Mouse (Mus musculus): ENCODE data around the gene Vbp1. TPM values are rescaled to one million over a fixed set of nuclear protein-coding genes. Genes with fewer than 3 reads are reported as not detected.
"Not testable (repeated sequence)": the region's sequence is repeated elsewhere in the genome, so short reads cannot be mapped to it uniquely, and the experiment has no call there.

Vbp1 gene
- 91.1 and 134 TPM in 2 replicates for total RNA-seq (2014; rRNA removed)
- 291 and 309 TPM in 2 replicates for polyA plus RNA-seq (2015; fragmentation: Nextera tagmentation; extraction: Ambion mirVana)

GRCm38 (mm10) chrX:75514179-75514972, at the start of gene Vbp1:
Gene Vbp1, plus strand, starts transcription at chrX:75514299.
- Histone ChIP-seq H3K9me3 (ENCODE audit: low read length) (no peaks in the 10 kb centered on the region), H3K27me3 (ENCODE audit: insufficient read depth, low read length) (no peaks in the 10 kb centered on the region), H3K4me3 (ENCODE audit: low read depth, low read length) (peak within 1 kb of the TSS; percentile 52), H3K4me1 (ENCODE audit: insufficient read depth, low read length) (no peaks in the 10 kb centered on the region), H3K4me2 (ENCODE audit: low read depth, low read length, poor library complexity, severe bottlenecking) (peak within 1 kb of the TSS; percentile 40), H3K27ac (ENCODE audit: low read depth, low read length) (peak within 1 kb of the TSS; percentile 79), H3K9ac (replicated peaks; ENCODE audit: low read length, poor library complexity, severe bottlenecking) (peak within 1 kb of the TSS; percentile 63), H3K36me3 (ENCODE audit: insufficient read depth, low read length) (no peaks in the 10 kb centered on the region)
- TF ChIP-seq CTCF (IDR thresholded peaks at IDR 0.05), result peak; percentile 29; the same call in 1 of the 2 replicates
- DNase-seq (ENCODE audit: low spot score), result peak; percentile 96
- WGBS, result 19% methylated on average over 37 of the region's 37 CpGs
- peak; percentile 99 for ATAC-seq (ENCODE audit: low FRiP score)

DNA sequence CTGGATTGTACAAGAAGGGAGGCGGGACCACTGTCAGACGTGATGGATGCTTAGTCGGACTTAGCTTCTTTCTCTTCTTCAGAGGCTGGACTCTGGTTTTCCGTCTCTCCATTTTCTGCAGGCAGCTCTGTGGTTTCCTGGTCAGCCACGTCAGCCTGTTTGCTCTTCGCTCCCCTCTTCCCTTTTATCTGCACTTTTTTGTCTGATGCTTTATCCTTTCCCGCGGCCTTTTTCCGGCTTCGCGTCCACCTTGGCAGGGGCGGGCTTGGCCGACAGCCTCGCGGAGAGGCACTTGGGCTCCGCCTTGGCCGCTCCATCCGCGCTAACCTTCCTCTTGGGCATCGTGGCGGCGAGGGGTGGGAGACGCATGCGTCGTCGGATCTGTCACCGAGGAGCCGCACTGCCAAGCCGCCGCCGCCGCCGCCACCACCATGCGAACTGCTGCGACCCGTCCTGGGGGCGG, 38.9 kb upstream of the Vbp1 start:
- peak; percentile 68 for DNase-seq (ENCODE audit: low spot score)
- H3K4me1 ChIP-seq (ENCODE audit: insufficient read depth, low read length), result not testable (repeated sequence)
- 31% methylated on average over 37 of the region's 37 CpGs for WGBS

GRCm38 (mm10) chrX:75489886-75490285, 24.2 kb upstream of the Vbp1 start:
- 94% methylated on average over 1 of the region's 1 CpGs for WGBS
- H3K4me2 ChIP-seq (ENCODE audit: low read depth, low read length, poor library complexity, severe bottlenecking), result no peak overlapping the region
- no peaks in the 10 kb centered on the region for H3K9me3 ChIP-seq (ENCODE audit: low read length)
- no peak overlapping the region for H3K9ac ChIP-seq (replicated peaks; ENCODE audit: low read length, poor library complexity, severe bottlenecking)
- DNase-seq (ENCODE audit: low spot score) (no peak), ATAC-seq (ENCODE audit: low FRiP score) (no peak)
- H3K4me1 ChIP-seq (ENCODE audit: insufficient read depth, low read length), result no peaks in the 10 kb centered on the region
- H3K36me3 ChIP-seq (ENCODE audit: insufficient read depth, low read length), result no peaks in the 10 kb centered on the region
- H3K4me3 ChIP-seq (ENCODE audit: low read depth, low read length), result no peak overlapping the region
- H3K27me3 ChIP-seq (ENCODE audit: insufficient read depth, low read length), result no peaks in the 10 kb centered on the region
- no peak overlapping the region for H3K27ac ChIP-seq (ENCODE audit: low read depth, low read length)
- no peak for TF ChIP-seq CTCF (IDR thresholded peaks at IDR 0.05)

More for the DNA sequence above, 38.9 kb upstream of the Vbp1 start:
- peak overlapping the region; percentile 39; the same call in 1 of the 2 replicates for H3K9ac ChIP-seq (replicated peaks; ENCODE audit: low read length, poor library complexity, severe bottlenecking)
- not testable (repeated sequence) for H3K27me3 ChIP-seq (ENCODE audit: insufficient read depth, low read length); H3K27ac ChIP-seq (ENCODE audit: low read depth, low read length); H3K9me3 ChIP-seq (ENCODE audit: low read length); H3K36me3 ChIP-seq (ENCODE audit: insufficient read depth, low read length)
- H3K4me2 ChIP-seq (ENCODE audit: low read depth, low read length, poor library complexity, severe bottlenecking), result peak overlapping the region; percentile 34; the same call in 1 of the 2 replicates
- H3K4me3 ChIP-seq (ENCODE audit: low read depth, low read length), result peak overlapping the region; percentile 31
- peak; percentile 93 for ATAC-seq (ENCODE audit: low FRiP score)

DNA sequence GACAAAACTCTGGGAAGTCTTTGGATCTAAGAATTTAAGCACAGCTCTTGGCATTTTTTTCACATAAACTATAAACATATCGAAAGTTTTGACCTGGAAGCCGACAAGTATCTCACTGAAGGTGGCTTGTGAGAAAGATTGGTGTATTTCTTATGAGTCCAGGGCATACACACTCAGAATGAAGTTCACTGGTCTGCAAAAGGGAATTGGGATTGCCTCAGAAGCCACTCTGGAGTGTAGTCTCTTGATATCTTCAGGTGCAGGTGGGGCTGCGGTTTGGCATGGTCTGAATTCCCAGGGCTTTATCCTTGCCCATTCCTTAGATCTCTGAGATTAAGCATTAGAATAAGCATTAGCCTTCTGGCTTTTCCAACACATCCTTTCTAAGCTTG, 316 bp upstream of the Vbp1 start:
- no peaks in the 10 kb centered on the region for H3K9me3 ChIP-seq (ENCODE audit: low read length)
- 32% methylated on average over 3 of the region's 3 CpGs for WGBS
- no peak for TF ChIP-seq CTCF (IDR thresholded peaks at IDR 0.05)
- H3K36me3 ChIP-seq (ENCODE audit: insufficient read depth, low read length), result no peaks in the 10 kb centered on the region
- peak overlapping the region; percentile 40 for H3K4me2 ChIP-seq (ENCODE audit: low read depth, low read length, poor library complexity, severe bottlenecking)
- H3K4me3 ChIP-seq (ENCODE audit: low read depth, low read length), result peak overlapping the region; percentile 14; the same call in 1 of the 2 replicates
- no peaks in the 10 kb centered on the region for H3K4me1 ChIP-seq (ENCODE audit: insufficient read depth, low read length)
- H3K27ac ChIP-seq (ENCODE audit: low read depth, low read length), result no peak overlapping the region
- no peak for DNase-seq (ENCODE audit: low spot score)
- H3K9ac ChIP-seq (replicated peaks; ENCODE audit: low read length, poor library complexity, severe bottlenecking), result no peak overlapping the region
- ATAC-seq (ENCODE audit: low FRiP score), result no peak; the same call in 1 of the 2 replicates
- H3K27me3 ChIP-seq (ENCODE audit: insufficient read depth, low read length), result no peaks in the 10 kb centered on the region

- no peak for TF ChIP-seq CTCF (IDR thresholded peaks at IDR 0.05)
- no peaks in the 10 kb centered on the region for H3K27me3 ChIP-seq (ENCODE audit: insufficient read depth, low read length)
- WGBS, result 21% methylated on average over 39 of the region's 41 CpGs
- H3K9ac ChIP-seq (replicated peaks; ENCODE audit: low read length, poor library complexity, severe bottlenecking), result peak within 1 kb of the TSS; percentile 80
- peak within 1 kb of the TSS; percentile 29 for H3K4me2 ChIP-seq (ENCODE audit: low read depth, low read length, poor library complexity, severe bottlenecking)
- DNase-seq (ENCODE audit: low spot score) (peak; percentile 77), ATAC-seq (ENCODE audit: low FRiP score) (peak; percentile 97)
- no peaks in the 10 kb centered on the region for H3K4me1 ChIP-seq (ENCODE audit: insufficient read depth, low read length)
- H3K27ac ChIP-seq (ENCODE audit: low read depth, low read length), result peak within 1 kb of the TSS; percentile 89
- H3K4me3 ChIP-seq (ENCODE audit: low read depth, low read length), result peak within 1 kb of the TSS; percentile 58
- H3K36me3 ChIP-seq (ENCODE audit: insufficient read depth, low read length), result no peaks in the 10 kb centered on the region
- H3K9me3 ChIP-seq (ENCODE audit: low read length), result no peaks in the 10 kb centered on the region
Measured at GRCm38 (mm10) chrX:75577582-75578324, 63.7 kb downstream of the Vbp1 start, which contains the start of gene Rab39b. Gene Rab39b, minus strand, starts transcription at chrX:75578231.

Measured in midbrain, postnatal 0 days (tissue).